Mouse (Mus musculus) kidney, postnatal 0 days (tissue): ENCODE results near the gene Nudt2. TPM values are rescaled to one million over a fixed set of nuclear protein-coding genes. Genes with fewer than 3 reads are reported as not detected.
A peak's percentile ranks its signal among the peaks of the same experiment; 100 is the strongest.

Source experiments
- ATAC-seq: fragments of 200-750 bp; cut with Nextera tagmentation; replicated peaks from 2 replicates; pipeline ENCODE4 v1.8.0; 2017; ENCODE audit warnings: low read depth, moderate number of reproducible peaks, moderate TSS enrichment, moderate library complexity; ENCODE audit not compliant: low FRiP score
- DNase-seq: peaks from one replicate; pipeline ENCODE4 v3.0.0-alpha.2; 2016; ENCODE audit warnings: low spot score
- H3K27ac ChIP-seq: fragments of 300-500 bp; sonication (generic); 2 replicates; pipeline ENCODE4 v1.5.1; 2014; ENCODE audit warnings: mild to moderate bottlenecking
- H3K27me3 ChIP-seq: fragments of 300-500 bp; sonication (generic); 2 replicates; pipeline ENCODE4 v1.6.1; 2014; ENCODE audit warnings: low read length, mixed read lengths; ENCODE audit not compliant: insufficient read depth
- H3K36me3 ChIP-seq: fragments of 300-500 bp; sonication (generic); 2 replicates; pipeline ENCODE4 v1.6.1; 2014; ENCODE audit warnings: low read length, mixed read lengths; ENCODE audit not compliant: insufficient read depth
- H3K4me1 ChIP-seq: fragments of 300-500 bp; sonication (generic); replicated peaks from 2 replicates; pipeline ENCODE4 v1.6.1; 2014; ENCODE audit warnings: antibody characterized with exemption, low read length, mixed read lengths; ENCODE audit not compliant: insufficient read depth
- H3K4me2 ChIP-seq: fragments of 300-500 bp; sonication (generic); 2 replicates; pipeline ENCODE4 v1.6.1; 2014; ENCODE audit warnings: mild to moderate bottlenecking, low read length, moderate library complexity, mixed read lengths
- H3K4me3 ChIP-seq: fragments of 300-500 bp; sonication (generic); replicated peaks from 2 replicates; pipeline ENCODE4 v1.5.1; 2014; ENCODE audit warnings: low read depth, low read length
- H3K9ac ChIP-seq: fragments of 300-500 bp; sonication (generic); 2 replicates; pipeline ENCODE4 v1.6.1; 2014; ENCODE audit warnings: low read depth, low read length
- H3K9me3 ChIP-seq: fragments of 300-500 bp; sonication (generic); replicated peaks from 2 replicates; pipeline ENCODE4 v1.6.1; 2016; ENCODE audit warnings: low read length, inconsistent platforms, mixed read lengths
- CTCF ChIP-seq: IDR thresholded peaks from 2 replicates; pipeline ENCODE4 v1.5.1; 2016; ENCODE audit warnings: antibody characterized with exemption, low read depth, mild to moderate bottlenecking, moderate library complexity
- WGBS: fragments of 180-500 bp; shearing (Covaris S2); extraction: QIAGEN DNeasy Blood & Tissue Kit; methylation state at CpG from one replicate; pipeline ENCODE4 v1.1.7; 2014; 5-methylcytosine and 5-hydroxymethylcytosine counted together
- polyA plus RNA-seq: library from polyadenylated mRNA; unstranded; fragments of >200 nt; fragmentation: Nextera tagmentation; extraction: Ambion mirVana; gene quantifications from 2 replicates; pipeline ENCODE4 v1.2.1, GENCODE M21; 2015

Nudt2 gene
- polyA plus RNA-seq, 1 experiment from 2014 or later = 57.2 TPM

- H3K9me3 ChIP-seq = no peaks in the 10 kb centered on the region
- no peak overlapping the region for H3K27ac ChIP-seq
- no peak overlapping the region for H3K4me3 ChIP-seq
- H3K4me1 ChIP-seq = no peaks in the 10 kb centered on the region
- DNase-seq (peak; percentile 56), ATAC-seq (no peak)
- no peak overlapping the region for H3K4me2 ChIP-seq
- TF ChIP-seq CTCF = peak; percentile 84
- H3K9ac ChIP-seq = no peak overlapping the region
- H3K27me3 ChIP-seq = no peaks in the 10 kb centered on the region
- no peaks in the 10 kb centered on the region for H3K36me3 ChIP-seq
- 34% methylated on average over 5 of the region's 5 CpGs for WGBS
Measured at GRCm38 (mm10) chr4:41522788-41523187, 57.8 kb downstream of the Nudt2 start.

GRCm38 (mm10) chr4:41523839-41524238, 58.9 kb downstream of the Nudt2 start:
- H3K4me1 ChIP-seq = no peaks in the 10 kb centered on the region
- no peak overlapping the region for H3K27ac ChIP-seq
- H3K27me3 ChIP-seq = no peaks in the 10 kb centered on the region
- no peak overlapping the region for H3K9ac ChIP-seq
- no peaks in the 10 kb centered on the region for H3K36me3 ChIP-seq
- 76% methylated on average over 7 of the region's 7 CpGs for WGBS
- no peak overlapping the region for H3K4me3 ChIP-seq
- ATAC-seq (no peak), DNase-seq (no peak)
- no peaks in the 10 kb centered on the region for H3K9me3 ChIP-seq
- no peak overlapping the region for H3K4me2 ChIP-seq
- TF ChIP-seq CTCF = no peak

GRCm38 (mm10) chr4:41524829-41525228, 59.9 kb downstream of the Nudt2 start:
- H3K4me1 ChIP-seq = no peaks in the 10 kb centered on the region
- no peak for TF ChIP-seq CTCF
- no peaks in the 10 kb centered on the region for H3K9me3 ChIP-seq
- H3K4me3 ChIP-seq = no peak overlapping the region
- no peaks in the 10 kb centered on the region for H3K36me3 ChIP-seq
- H3K4me2 ChIP-seq = no peak overlapping the region
- no peak overlapping the region for H3K27ac ChIP-seq
- ATAC-seq (no peak), DNase-seq (no peak)
- no peaks in the 10 kb centered on the region for H3K27me3 ChIP-seq
- H3K9ac ChIP-seq = no peak overlapping the region
- 73% methylated on average over 9 of the region's 9 CpGs for WGBS

GRCm38 (mm10) chr4:41526553-41526952, 61.6 kb downstream of the Nudt2 start:
- DNase-seq (no peak), ATAC-seq (no peak)
- no peaks in the 10 kb centered on the region for H3K4me1 ChIP-seq
- no peaks in the 10 kb centered on the region for H3K27me3 ChIP-seq
- no peaks in the 10 kb centered on the region for H3K36me3 ChIP-seq
- H3K9ac ChIP-seq = no peak overlapping the region
- H3K4me2 ChIP-seq = no peak overlapping the region
- no peak for TF ChIP-seq CTCF
- 51% methylated on average over 7 of the region's 7 CpGs for WGBS
- H3K4me3 ChIP-seq = no peak overlapping the region
- H3K9me3 ChIP-seq = no peaks in the 10 kb centered on the region
- no peak overlapping the region for H3K27ac ChIP-seq

GRCm38 (mm10) chr4:41527076-41527475, 62.1 kb downstream of the Nudt2 start:
- WGBS = 28% methylated on average over 13 of the region's 13 CpGs
- Histone ChIP-seq H3K4me1 (no peaks in the 10 kb centered on the region), H3K36me3 (no peaks in the 10 kb centered on the region), H3K27ac (no peak overlapping the region), H3K4me2 (no peak overlapping the region), H3K4me3 (no peak overlapping the region), H3K9ac (no peak overlapping the region), H3K27me3 (no peaks in the 10 kb centered on the region), H3K9me3 (no peaks in the 10 kb centered on the region)
- ATAC-seq (no peak), DNase-seq (no peak)
- no peak for TF ChIP-seq CTCF

GRCm38 (mm10) chr4:41527996-41528395, 63.0 kb downstream of the Nudt2 start:
- no peaks in the 10 kb centered on the region for H3K9me3 ChIP-seq
- no peak overlapping the region for H3K4me3 ChIP-seq
- DNase-seq (peak; percentile 55), ATAC-seq (no peak)
- no peak overlapping the region for H3K27ac ChIP-seq
- H3K4me2 ChIP-seq = no peak overlapping the region
- no peaks in the 10 kb centered on the region for H3K4me1 ChIP-seq
- no peak for TF ChIP-seq CTCF
- no peaks in the 10 kb centered on the region for H3K27me3 ChIP-seq
- no peak overlapping the region for H3K9ac ChIP-seq
- no peaks in the 10 kb centered on the region for H3K36me3 ChIP-seq
- WGBS = 5% methylated on average over 8 of the region's 8 CpGs

Other genes starting within 250 kb of the Nudt2 start
- gene Ubap2, start 190.0 kb upstream of the Nudt2 start, polyA plus RNA-seq = 37.6 and 44.4 TPM in 2 replicates
- gene Dcaf12, start 150.3 kb upstream of the Nudt2 start, polyA plus RNA-seq = 49.8 and 55.4 TPM in 2 replicates
- 53.7 and 54.8 TPM in 2 replicates for gene Ubap1, start 116.2 kb upstream of the Nudt2 start, polyA plus RNA-seq
- 2.0 and 2.4 TPM in 2 replicates for gene Kif24, start 264 bp upstream of the Nudt2 start, polyA plus RNA-seq
- gene AI464131, start 37.9 kb downstream of the Nudt2 start, polyA plus RNA-seq = 5.3 and 6.1 TPM in 2 replicates
- gene 1110017D15Rik, start 52.2 kb downstream of the Nudt2 start, polyA plus RNA-seq = 0.43 and 0.68 TPM in 2 replicates
- gene Fam219a, start 104.4 kb downstream of the Nudt2 start, polyA plus RNA-seq = 2.3 and 2.9 TPM in 2 replicates
- 1.3 and 2.0 TPM in 2 replicates for gene Dnaic1, start 104.6 kb downstream of the Nudt2 start, polyA plus RNA-seq
- gene Enho, start 175.2 kb downstream of the Nudt2 start, polyA plus RNA-seq = 20.2 and 23.9 TPM in 2 replicates
- gene Cntfr, start 231.9 kb downstream of the Nudt2 start, polyA plus RNA-seq = 8.6 and 8.7 TPM in 2 replicates
- 157 and 159 TPM in 2 replicates for gene Il11ra1, start 234.8 kb downstream of the Nudt2 start, polyA plus RNA-seq
- 63.3 and 65.2 TPM in 2 replicates for gene Rpp25l, start 248.4 kb downstream of the Nudt2 start, polyA plus RNA-seq